Mouse (Mus musculus): Measurements from ENCODE around the gene 1110032F04Rik. TPM values are rescaled to one million over a fixed set of nuclear protein-coding genes. Genes with fewer than 3 reads are reported as not detected.
A peak's percentile ranks its signal among the peaks of the same experiment; 100 is the strongest.
"Not testable (repeated sequence)": the region's sequence is repeated elsewhere in the genome, so short reads cannot be mapped to it uniquely, and the experiment has no call there.

Gene 1110032F04Rik
- total RNA-seq (2021): 1 to 10 TPM in 1 of 2 experiments, under 1 TPM in 1; 0.65 to 1.2 TPM

DNA sequence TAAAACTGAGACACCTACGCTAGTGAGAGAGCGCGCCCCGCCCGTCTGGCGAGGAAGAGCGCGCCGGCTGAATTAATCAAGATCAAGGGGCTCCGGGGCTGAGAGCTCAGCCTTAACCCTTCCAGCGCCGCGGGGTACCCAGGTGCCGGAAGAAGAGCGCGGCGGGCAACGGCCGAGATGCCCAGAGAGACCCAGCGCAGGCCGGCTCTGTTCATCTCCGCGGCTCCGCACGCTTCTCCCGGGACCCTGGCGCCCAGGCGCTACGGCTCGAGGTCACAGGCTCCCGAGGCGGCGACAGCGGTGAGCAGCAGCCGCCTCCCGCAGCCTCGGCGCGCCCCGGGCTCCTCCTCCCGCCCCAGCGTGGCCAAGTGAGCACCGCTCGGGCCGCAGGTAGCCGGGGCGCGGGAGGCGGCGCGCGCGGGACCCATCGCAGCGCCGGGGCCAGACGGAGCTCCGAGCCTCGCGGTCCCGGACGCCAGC is at the start of gene 1110032F04Rik:
1110032F04Rik (plus strand) TSS at position 376 of the 480 bp plus-strand sequence.
- DNase-seq: no peak
- intact Hi-C loops (cut with DNase I): no loop called here

DNA sequence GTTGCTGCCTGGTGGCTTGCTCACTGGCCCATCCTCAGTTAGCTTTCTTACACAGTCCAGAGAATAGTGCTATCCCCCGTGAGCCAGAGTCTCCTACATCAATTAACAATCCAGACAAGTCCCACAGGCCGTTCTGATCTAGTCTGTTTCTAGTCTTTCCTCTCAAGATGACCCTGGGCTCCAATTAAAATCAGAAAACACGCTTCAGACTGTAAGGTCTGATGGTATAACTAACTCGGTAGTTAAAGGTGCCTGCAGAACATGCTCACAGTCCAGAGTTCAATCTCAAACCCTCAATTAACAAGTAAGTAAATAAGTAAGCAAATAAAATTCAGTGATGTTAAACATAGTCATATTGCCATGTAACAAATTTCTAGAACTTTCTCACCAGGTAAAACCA is 48.0 kb upstream of the 1110032F04Rik start:
- intact Hi-C loops (cut with DNase I): no loop called here
- no peak for DNase-seq

DNA sequence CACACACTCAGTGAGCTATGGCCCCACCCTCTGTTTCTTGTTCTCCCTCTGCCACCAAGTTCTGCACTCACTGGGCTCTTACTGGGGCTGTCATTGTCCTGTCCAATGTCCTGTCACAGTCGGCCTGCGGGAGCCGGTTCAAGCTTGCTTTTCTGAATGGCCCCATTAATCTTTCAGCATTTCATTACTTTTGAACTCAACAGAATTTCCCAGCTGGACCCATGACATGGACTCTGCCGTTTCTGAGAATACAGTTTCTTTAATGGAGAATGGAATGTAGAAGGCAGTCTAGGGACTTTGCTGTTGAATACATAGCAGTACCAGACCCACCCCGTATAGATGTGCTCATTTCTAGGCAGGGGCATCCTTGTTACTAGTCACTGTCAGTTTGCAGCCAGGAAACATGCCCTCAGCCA is 47.5 kb upstream of the 1110032F04Rik start:
- intact Hi-C loops (cut with DNase I): no loop called here
- DNase-seq: no peak

DNA sequence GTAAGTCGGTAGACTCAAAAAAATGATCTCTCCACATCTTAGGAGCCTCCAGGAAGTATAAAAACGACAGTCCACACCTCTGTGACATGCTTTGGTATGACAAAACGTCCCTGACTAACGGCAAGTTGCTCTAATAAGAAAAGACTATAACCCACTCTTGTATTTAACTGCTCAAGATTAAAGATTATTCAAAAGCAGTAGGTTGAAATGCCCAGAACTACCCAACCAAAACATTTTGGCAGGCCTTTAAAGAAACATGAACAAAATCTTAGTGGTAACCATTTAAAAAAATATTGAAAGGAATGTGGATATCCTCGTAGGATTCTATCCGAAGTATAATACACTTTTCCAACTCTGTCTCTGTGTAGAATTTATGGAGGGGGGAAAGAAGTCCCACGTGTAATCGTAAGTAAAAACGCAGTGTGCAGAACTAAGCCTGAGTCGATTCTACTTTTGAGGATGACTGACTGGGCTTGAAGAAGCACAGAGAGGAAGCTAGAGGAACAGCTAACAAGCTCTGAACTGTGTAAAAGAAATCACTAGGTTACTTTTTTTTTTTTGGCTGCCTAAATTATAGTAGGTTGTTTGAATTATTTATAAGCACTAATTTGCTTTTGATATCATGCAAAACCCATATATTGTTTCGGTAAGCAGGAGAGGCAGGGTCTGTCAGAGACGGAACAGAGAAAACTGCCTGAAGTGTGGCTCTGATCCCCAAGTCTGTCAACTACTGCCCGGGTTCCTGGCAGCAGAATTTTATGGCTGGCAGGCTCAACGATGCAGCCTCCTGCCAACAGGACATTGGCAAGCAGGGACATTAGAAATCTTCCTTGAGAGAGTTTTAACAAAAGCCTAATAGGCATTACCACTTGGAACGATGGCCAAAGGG is 45.3 kb upstream of the 1110032F04Rik start:
- DNase-seq: peak; percentile 32 to 34
- intact Hi-C loops (cut with DNase I): no loop called here

DNA sequence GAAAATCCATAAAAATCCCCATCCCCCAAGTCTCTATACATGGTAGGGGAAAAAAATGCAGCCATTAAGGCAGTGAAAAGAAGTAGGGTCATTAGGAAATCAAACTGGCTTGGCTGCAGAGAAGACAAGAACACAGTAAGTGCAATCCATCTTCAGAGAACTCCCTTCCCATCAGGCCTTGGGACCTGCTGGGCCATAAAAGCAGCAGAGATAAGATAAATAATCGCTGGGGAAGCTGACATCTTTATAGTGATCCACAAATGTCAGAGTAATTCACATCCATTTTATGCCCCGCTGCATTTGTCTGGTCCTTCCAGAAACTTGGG is 44.7 kb upstream of the 1110032F04Rik start:
- intact Hi-C loops (cut with DNase I): no loop called here
- DNase-seq: no peak

DNA sequence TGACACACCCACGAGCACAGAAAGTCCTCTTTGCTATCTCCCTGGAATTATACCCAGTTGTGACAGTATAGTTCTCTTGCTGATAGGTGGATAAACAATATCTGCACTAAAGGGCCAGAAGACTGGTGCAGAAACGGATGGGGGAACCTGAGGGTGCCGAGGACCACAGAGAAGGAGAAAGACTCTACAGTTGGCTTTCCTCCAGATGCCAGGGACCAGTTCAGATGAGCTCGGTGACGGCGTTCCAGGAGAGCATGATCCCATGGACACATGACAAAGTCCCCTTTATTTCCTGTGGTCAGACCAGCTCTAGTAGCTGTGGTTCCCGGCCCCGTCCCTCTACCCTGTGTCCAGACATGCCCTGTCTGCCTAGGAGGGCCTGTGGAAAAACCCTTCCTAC is 44.2 kb upstream of the 1110032F04Rik start:
- intact Hi-C loops (cut with DNase I): no loop called here
- no peak for DNase-seq

DNA sequence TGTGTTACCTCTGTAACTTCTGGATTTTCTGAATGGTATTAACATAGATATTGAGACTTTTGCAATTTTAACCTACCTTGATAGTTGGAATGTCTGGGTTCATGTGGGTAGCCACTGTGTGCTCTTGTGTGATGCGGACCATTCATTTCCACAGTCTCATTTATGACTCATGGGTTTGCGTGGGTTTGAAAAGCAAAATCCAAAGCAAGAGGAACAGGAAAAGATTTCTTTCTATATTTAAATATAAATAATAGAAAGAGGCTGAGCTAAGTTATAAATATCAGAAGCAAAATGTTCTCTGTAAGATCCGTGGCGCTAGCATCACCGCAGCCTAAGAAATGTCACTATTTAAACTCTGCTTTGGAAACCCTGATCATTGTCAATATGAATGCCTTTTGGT is 41.7 kb upstream of the 1110032F04Rik start:
- DNase-seq: no peak
- intact Hi-C loops (cut with DNase I): no loop called here

DNA sequence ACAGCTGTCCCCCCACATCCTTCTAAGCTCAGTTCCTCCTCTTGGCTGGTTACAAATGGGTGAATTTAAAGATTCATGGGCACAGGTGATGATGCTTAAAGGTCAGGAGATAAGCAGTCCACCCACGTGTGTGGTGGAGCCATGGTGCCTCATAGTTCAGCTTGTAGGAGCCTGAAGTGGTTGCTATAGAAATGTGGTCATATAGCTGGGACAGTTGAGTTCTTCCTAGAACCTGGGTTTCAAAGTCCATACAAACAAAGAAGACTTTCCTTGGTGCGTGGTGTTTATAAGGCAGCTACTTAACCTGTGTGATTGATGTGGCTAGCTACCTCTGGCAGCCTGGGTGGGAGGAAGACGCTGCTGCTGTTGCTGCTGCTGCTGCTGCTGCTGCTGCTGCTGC is 39.4 kb upstream of the 1110032F04Rik start:
- DNase-seq: no peak
- intact Hi-C loops (cut with DNase I): no loop called here

DNA sequence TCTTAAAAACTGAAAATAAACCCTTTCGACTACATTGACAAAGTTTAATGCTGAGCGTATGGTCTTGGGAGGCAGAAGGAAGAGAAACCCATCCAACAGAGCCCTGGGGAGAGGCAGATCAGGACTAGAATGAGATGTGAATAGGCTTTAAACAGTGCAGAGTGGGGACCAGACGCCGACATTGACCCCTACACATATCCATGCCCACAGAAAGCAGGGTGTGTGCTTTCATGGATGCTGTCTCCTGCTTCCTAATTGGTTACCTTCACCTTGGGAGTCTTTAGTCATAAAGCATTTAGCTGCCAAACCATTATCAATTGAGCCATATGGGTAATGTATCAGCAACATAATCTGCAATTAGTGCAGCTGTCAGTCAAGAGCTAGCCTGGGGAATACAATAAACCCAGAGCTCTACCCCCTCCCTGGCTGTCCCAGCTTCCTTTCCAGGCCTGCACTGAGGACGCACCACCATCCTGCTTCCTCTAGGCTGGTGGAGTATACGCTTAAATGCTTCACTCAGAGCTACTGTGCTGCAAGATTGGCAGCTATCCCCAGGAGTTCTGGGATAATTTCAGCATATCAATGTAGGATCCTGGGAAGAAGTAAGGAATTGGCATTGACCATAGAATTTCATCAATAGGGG is 32.4 kb upstream of the 1110032F04Rik start:
- intact Hi-C loops (cut with DNase I): no loop called here

DNA sequence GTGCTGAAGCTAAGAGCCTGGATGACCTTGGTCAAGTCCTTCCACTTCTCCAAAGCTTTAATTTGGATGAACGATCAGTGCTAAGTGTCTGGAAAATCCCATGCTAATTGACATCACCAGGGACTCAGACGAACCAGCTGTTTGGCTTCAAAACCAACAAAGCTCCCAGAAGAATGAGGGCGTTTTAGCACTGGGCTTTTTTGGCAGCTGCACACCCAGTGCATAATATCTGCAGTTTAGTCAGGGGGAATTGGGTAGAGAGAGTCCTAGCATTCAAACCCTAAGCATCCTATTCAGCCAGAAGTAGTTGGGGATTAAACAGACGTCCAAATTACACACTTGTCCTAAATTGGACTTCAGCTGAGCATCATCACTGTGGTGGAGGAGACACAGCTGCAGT is 29.2 kb upstream of the 1110032F04Rik start:
- intact Hi-C loops (cut with DNase I): no loop called here
- DNase-seq: no peak

More for the DNA sequence above, 32.4 kb upstream of the 1110032F04Rik start:
- DNase-seq: no peak

DNA sequence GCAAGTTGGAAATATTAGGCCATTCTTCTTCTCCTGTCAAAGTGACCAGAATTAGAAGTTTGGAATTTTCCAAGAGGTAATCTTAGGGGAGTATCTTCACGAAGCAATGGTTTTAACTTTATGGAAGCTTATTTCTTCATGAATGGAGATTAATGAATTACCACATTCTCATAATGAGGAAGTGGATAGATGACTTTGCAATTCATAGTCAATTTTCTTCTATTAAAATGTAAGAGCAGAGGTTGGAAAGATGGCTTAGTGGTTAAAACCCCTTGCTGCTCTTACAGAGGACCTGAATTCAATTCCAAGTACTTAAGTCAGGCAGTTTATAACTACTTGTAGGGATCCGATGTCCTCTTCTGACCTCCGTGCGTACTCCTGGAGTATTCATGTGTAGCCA is 25.4 kb upstream of the 1110032F04Rik start:
- intact Hi-C loops (cut with DNase I): no loop called here
- DNase-seq: no peak

DNA sequence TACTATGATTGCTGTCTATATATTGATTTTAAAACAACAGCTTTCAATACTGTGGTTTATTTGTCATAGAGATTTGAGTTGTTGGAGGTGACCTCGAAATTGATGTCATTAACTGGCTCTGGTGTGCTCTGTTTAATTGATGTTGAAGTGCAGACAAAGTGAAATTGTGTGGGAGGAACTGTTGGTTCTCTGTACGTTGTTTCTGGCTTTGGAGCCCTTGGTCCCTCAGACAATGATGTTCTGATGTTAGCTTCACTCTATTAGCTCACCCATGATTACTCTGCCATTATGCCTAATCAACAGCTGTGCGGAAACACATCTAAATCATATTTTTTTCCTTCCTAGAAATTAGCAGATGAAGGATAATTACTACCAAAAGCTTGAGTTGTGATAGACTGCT is 21.1 kb upstream of the 1110032F04Rik start:
- intact Hi-C loops (cut with DNase I): no loop called here
- DNase-seq: no peak

DNA sequence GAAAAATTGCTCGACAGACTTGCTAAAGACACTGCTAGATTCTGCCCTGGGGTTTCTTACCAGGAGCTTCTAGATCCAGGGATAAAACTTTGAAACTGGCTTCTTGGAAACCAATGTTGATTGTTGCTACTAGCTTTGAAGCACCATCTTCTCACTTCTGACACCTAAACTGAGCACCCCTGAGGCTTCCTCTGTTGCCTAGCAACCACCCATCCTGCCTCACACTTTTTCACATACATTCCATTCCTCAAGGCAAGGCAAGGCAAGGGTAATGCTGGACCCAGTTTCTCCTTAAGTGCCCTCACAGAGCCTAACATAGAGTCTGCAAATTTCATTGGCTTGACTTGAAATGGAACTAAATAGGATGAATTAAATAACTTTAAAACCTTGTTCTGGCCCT is 17.0 kb upstream of the 1110032F04Rik start:
- no peak for DNase-seq
- intact Hi-C loops (cut with DNase I): no loop called here

DNA sequence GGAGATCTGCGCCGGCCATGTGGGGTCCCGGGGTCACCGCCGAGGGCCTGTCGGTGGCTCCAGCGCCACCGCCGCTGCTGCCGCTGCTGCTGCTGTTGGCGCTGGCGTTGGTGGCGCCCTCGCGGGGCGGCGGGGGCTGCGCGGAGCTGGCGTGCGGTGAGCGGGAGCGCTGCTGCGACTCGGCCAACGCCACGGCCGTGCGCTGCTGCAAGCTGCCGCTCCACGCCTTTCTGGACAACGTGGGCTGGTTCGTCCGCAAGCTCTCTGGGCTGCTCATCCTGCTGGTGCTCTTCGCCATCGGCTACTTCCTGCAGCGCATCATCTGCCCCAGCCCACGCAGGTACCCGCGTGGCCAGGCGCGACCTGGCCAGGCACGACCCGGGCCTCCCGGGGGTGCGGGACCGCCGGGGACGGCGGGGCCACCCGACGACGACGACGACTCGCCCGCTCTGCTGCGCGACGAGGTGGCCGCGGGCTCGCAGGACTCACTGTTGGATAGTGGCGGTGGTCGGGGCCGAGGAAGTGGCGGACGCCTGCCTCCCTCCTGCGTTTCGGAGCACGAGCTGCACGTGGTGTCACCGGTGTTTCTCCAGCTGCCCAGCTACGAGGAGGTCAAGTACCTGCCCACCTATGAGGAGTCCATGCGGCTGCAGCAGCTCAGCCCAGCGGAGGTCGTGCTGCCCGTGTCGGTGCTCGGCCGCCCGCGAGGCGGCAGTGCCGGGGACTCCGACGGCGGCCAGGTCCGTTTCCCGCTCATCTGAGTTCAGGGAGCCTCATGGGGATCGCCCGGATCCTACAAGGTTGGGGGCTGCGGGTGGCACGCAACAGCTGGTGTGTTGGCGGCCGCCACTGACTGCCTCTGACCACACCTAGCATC is 543 bp downstream of the 1110032F04Rik start:
- intact Hi-C loops (cut with DNase I): no loop called here
- DNase-seq: peak; percentile 26 to 34

DNA sequence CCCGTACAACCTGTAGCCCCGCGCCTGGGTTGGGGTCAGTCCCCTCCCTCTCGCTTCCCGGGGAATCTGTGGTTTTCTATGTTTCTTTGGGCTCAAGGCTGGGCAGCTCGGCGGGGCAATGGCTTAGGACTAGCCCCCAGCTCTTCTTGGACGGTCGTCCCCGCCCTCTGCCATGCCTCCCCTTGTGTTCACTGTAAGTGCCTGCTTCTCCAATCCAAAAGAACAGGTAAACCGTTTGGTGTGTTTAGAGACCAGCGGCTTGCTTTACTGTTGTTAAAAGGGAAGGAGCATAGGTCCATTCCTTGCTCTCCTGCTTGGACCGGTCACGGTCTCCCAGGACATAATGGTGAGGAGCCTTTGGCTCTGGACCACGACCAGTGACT is 1.2 kb downstream of the 1110032F04Rik start:
- DNase-seq: no peak
- intact Hi-C loops (cut with DNase I): no loop called here

DNA sequence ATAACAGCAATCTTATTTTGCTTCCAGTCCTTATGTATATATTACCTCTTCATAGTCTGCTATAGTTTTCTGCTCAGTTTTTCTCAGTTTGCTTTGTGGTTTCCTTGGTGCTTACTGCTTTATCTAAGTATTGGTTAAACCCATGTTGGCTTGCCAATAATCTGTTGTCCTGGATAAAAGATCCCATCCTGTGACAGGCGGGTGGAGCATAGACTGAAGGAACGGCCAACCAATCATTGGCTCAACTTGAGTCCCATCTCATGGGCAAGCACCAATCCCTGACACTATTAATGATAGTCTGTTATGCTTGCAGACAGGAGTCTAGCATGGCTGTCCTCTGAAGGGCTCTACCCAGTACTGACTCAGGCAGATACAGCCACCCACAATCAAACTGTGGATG is 4.7 kb downstream of the 1110032F04Rik start:
- no peak for DNase-seq
- intact Hi-C loops (cut with DNase I): no loop called here

DNA sequence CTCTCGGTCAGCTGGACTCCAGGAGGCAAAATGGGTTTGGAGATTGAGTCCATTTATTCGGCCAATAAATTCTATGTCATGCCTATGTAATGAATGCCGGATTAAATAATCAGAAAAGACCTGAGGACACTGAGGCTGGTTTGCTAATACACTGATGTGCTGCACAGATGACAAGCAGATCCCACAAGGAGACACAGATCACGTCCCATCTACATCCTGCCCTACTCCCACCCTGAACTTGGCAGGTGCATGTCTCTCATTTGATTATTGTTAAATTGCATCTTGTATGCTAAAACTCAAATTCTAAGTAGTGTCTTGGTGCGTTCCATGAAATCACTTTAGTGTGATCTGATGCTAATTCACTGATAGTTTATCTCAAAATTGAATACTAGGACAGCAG is 17.5 kb downstream of the 1110032F04Rik start:
- intact Hi-C loops (cut with DNase I): no loop called here
- no peak for DNase-seq

DNA sequence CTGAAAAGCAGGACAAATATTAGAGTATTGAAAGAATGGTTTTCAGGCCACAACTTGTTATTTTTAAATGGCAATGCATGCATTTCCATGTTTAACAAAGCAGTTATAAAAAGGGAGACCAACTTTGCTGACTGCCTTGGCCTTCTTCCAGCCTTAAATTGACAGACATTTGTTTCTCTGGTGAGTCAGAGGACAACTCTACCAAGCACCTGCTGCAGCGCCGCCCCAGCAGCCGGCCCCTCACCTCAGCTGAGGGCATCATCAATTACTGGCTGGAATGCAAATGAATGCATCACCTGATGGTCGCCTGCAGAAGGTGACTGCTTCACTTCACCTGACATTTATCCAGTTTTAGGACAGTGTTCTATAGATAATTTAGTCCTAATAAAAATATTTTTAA is 26.0 kb downstream of the 1110032F04Rik start:
- DNase-seq: no peak
- intact Hi-C loops (cut with DNase I): no loop called here

DNA sequence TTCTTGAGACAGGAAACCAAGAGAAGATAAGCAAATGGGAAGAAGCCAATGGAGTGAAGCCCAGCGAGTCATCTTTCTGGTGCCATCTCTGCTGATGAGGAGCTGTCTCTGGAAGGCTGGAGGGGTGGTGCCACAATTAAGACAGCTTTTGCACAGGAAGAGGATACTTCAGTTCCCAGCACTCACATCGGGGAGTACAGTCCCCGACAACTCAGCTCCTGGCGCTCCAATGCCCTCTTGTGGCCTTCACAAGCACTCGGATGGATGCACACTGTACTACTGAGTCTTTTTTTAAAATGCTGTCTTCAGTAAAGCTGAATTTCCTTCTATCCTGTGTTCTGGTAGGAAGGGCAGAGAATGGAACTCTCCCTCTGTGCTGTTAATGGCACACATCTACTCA is 27.8 kb downstream of the 1110032F04Rik start:
- DNase-seq: no peak
- intact Hi-C loops (cut with DNase I): no loop called here

DNA sequence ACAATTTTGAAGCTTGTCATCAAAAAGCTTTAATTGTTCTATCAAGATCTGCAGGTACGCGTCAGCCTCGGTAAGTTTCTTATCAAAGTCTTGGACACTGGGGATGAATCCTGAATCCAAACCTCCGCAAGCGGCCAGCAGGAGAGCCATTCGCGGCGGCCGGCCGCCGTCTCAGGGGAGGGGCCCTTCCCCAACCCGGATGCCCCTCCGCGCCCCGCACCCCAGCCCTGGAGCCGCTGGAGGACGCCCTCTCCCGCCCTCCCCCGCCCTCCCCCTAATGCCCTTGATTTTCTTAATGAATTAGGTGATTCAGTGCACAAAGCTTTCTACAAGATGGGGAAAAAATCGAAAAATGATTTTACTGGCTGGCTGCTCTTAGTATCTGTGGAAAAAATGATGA is 33.2 kb downstream of the 1110032F04Rik start:
- intact Hi-C loops (cut with DNase I); DNase-seq: not testable (repeated sequence)

All from heart, postnatal 36 days (tissue).